Mouse (Mus musculus) hindbrain, embryonic 12.5 days (tissue): ENCODE measurements around the gene Gart. TPM values are rescaled to one million over a fixed set of nuclear protein-coding genes. Genes with fewer than 3 reads are reported as not detected.

Source experiments
- ATAC-seq: fragments of 200-750 bp; cut with Nextera tagmentation; 2 replicates; pipeline ENCODE4 v1.8.0; 2017; ENCODE audit warnings: moderate TSS enrichment; ENCODE audit not compliant: low FRiP score
- H3K27ac ChIP-seq: fragments of 300-500 bp; sonication (generic); 2 replicates; pipeline ENCODE4 v1.5.1; 2016; ENCODE audit warnings: mild to moderate bottlenecking
- H3K27me3 ChIP-seq: fragments of 300-500 bp; sonication (generic); 2 replicates; pipeline ENCODE4 v1.6.1; 2016; ENCODE audit warnings: mild to moderate bottlenecking
- H3K36me3 ChIP-seq: fragments of 300-500 bp; sonication (generic); 2 replicates; pipeline ENCODE4 v1.6.1; 2016; ENCODE audit warnings: mild to moderate bottlenecking
- H3K4me1 ChIP-seq: fragments of 300-500 bp; sonication (generic); 2 replicates; pipeline ENCODE4 v1.6.1; 2016
- H3K4me2 ChIP-seq: fragments of 300-500 bp; sonication (generic); replicated peaks from 2 replicates; pipeline ENCODE4 v1.6.1; 2016; ENCODE audit warnings: mild to moderate bottlenecking
- H3K4me3 ChIP-seq: fragments of 300-500 bp; sonication (generic); 2 replicates; pipeline ENCODE4 v1.5.1; 2016; ENCODE audit warnings: mild to moderate bottlenecking
- H3K9ac ChIP-seq: fragments of 300-500 bp; sonication (generic); 2 replicates; pipeline ENCODE4 v1.6.1; 2016; ENCODE audit warnings: mild to moderate bottlenecking, moderate library complexity
- H3K9me3 ChIP-seq: fragments of 300-500 bp; sonication (generic); replicated peaks from 2 replicates; pipeline ENCODE4 v1.6.1; 2016; ENCODE audit warnings: mild to moderate bottlenecking
- WGBS: fragments of 180-500 bp; shearing (Covaris S2); methylation state at CpG from one replicate; pipeline ENCODE4 v1.1.7; 2016; 5-methylcytosine and 5-hydroxymethylcytosine counted together
- polyA plus RNA-seq: library from polyadenylated mRNA; unstranded; fragments of >200 nt; fragmentation: Nextera tagmentation; extraction: Ambion mirVana; gene quantifications from 2 replicates; pipeline ENCODE4 v1.2.1, GENCODE M21; 2016

The Gart gene
- polyA plus RNA-seq, 1 experiment from 2014 or later, result 85.2 TPM

DNA sequence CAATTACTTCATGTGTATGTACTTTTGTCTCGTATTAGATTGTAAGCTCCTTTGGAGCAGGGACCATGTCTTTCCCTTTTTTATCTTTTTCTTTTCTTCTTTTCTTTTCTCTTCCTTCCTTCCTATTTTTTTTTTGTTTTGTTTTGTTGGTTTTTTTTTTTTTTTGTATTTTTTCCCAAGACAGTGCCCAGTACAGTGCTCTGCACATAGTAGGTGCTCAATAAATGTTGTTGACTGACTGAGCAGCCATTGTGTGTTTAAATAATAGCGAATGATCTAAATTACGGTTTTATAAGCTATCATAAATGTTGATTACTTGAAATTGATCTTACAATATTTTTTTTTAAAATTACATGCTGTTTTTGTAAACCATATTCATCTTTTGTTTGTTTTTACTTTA, 17.0 kb upstream of the Gart start:
- no peaks in the 10 kb centered on the region for H3K9me3 ChIP-seq
- no peak overlapping the region for H3K4me3 ChIP-seq
- peaks cover 85% of the 10 kb centered on the region for H3K36me3 ChIP-seq
- H3K4me1 ChIP-seq, result peaks cover 2% of the 10 kb centered on the region; the same call in 1 of the 2 replicates
- H3K27ac ChIP-seq, result no peak overlapping the region
- H3K4me2 ChIP-seq, result no peak overlapping the region
- WGBS, result 95% methylated on average over 3 of the region's 3 CpGs
- no peak for ATAC-seq
- H3K27me3 ChIP-seq, result no peaks in the 10 kb centered on the region
- no peak overlapping the region for H3K9ac ChIP-seq

DNA sequence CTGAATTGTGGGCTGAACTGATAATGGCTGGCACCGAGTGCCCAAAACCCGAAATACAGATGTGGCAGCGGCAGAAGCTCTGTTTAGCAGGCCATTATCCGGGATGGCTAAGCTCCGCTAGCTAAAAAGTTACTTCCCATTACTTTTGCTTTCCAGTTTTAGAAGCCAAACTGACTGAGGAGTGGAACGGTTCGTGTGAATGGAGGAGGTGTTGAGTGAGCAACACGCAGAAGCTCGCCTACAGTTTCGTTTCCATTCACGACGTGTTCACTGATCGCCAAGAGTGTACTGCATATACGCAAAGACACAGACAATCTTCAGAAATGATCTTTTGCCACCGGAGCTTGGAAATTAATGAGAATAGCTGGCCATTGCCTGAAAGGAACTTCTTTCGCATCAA, 15.6 kb upstream of the Gart start:
- H3K36me3 ChIP-seq, result peaks cover 90% of the 10 kb centered on the region
- H3K4me2 ChIP-seq, result no peak overlapping the region
- ATAC-seq, result no peak
- 94% methylated on average over 16 of the region's 16 CpGs for WGBS
- H3K9ac ChIP-seq, result no peak overlapping the region
- H3K9me3 ChIP-seq, result no peaks in the 10 kb centered on the region
- no peak overlapping the region for H3K4me3 ChIP-seq
- H3K27ac ChIP-seq, result no peak overlapping the region
- no peaks in the 10 kb centered on the region for H3K27me3 ChIP-seq
- H3K4me1 ChIP-seq, result peaks cover 2% of the 10 kb centered on the region; the same call in 1 of the 2 replicates

DNA sequence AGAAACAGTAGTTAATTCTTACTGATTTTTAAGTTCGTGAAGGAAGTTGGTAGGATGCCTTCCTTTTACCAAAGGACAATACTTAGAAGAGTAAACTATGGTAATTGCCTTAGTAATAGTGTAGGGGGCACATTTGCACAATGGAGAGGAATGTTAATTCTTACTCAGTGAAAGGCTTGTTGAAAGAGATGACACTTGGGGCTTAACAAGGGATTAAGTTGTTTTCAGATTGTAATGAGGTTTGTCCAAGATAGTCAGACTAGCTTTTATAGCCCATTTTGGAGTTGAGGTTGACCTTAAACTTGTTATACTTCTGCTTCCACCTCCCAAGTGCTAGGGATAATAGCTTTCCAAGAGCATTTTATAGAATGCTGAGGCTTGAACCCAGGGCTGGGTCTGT, 14.6 kb upstream of the Gart start:
- no peak overlapping the region for H3K4me3 ChIP-seq
- H3K27ac ChIP-seq, result no peak overlapping the region
- H3K9ac ChIP-seq, result no peak overlapping the region
- ATAC-seq, result no peak
- peaks cover 90% of the 10 kb centered on the region for H3K36me3 ChIP-seq
- no peak overlapping the region for H3K4me2 ChIP-seq
- no peaks in the 10 kb centered on the region for H3K27me3 ChIP-seq
- H3K4me1 ChIP-seq, result peaks cover 2% of the 10 kb centered on the region; the same call in 1 of the 2 replicates
- H3K9me3 ChIP-seq, result no peaks in the 10 kb centered on the region
- 71% methylated on average over 1 of the region's 1 CpGs for WGBS

DNA sequence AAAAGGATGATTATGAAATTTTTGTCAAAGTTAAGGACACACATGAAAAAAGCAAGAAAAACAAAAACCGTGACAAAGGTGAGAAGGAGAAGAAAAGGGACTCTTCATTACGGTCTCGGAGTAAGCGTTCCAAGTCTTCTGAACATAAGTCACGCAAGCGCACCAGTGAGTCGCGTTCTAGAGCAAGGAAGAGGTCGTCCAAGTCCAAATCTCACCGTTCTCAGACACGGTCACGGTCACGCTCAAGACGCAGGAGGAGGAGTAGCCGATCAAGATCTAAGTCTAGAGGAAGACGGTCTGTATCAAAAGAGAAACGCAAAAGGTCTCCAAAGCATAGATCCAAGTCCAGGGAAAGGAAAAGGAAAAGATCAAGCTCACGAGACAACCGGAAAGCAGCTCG, 13.0 kb upstream of the Gart start:
- no peak overlapping the region for H3K4me2 ChIP-seq

DNA sequence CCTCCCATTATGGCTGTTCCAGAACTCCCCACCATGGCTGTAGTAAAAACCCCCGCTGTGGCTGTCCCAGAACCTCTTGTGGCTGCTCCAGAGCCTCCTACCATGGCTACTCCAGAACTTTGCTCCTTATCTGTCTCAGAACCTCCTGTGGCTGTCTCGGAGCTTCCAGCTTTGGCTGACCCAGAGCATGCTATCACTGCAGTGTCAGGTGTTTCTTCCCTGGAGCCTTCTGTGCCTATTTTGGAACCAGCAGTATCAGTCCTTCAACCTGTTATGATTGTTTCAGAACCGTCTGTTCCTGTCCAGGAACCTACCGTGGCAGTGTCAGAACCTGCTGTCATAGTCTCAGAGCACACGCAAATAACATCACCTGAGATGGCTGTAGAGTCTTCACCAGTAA, 11.7 kb upstream of the Gart start:
- H3K9me3 ChIP-seq, result no peaks in the 10 kb centered on the region
- no peak overlapping the region for H3K27ac ChIP-seq
- H3K27me3 ChIP-seq, result no peaks in the 10 kb centered on the region
- H3K36me3 ChIP-seq, result peaks cover 90% of the 10 kb centered on the region
- ATAC-seq, result no peak
- no peak overlapping the region for H3K9ac ChIP-seq
- peaks cover 2% of the 10 kb centered on the region; the same call in 1 of the 2 replicates for H3K4me1 ChIP-seq
- no peak overlapping the region for H3K4me2 ChIP-seq
- H3K4me3 ChIP-seq, result no peak overlapping the region
- WGBS, result 97% methylated on average over 5 of the region's 5 CpGs

More for the DNA sequence above, 13.0 kb upstream of the Gart start:
- Histone ChIP-seq H3K27me3 (no peaks in the 10 kb centered on the region), H3K27ac (no peak overlapping the region), H3K36me3 (peaks cover 90% of the 10 kb centered on the region), H3K4me1 (peaks cover 2% of the 10 kb centered on the region; the same call in 1 of the 2 replicates), H3K4me3 (no peak overlapping the region), H3K9me3 (no peaks in the 10 kb centered on the region), H3K9ac (no peak overlapping the region)
- ATAC-seq, result no peak
- 96% methylated on average over 20 of the region's 20 CpGs for WGBS

DNA sequence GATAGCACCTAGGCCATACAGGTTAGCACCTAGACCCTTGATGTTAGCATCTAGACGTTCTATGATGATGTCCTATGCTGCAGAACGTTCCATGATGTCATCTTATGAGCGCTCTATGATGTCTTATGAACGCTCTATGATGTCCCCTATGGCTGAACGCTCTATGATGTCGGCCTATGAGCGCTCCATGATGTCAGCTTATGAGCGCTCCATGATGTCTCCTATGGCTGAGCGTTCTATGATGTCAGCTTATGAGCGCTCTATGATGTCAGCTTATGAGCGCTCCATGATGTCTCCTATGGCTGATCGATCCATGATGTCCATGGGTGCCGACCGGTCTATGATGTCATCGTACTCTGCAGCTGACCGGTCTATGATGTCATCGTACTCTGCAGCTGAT, 10.5 kb upstream of the Gart start:
- Histone ChIP-seq H3K9ac (no peak overlapping the region), H3K27ac (no peak overlapping the region), H3K27me3 (no peaks in the 10 kb centered on the region), H3K9me3 (no peaks in the 10 kb centered on the region), H3K4me3 (no peak overlapping the region), H3K4me2 (no peak overlapping the region), H3K36me3 (peaks cover 82% of the 10 kb centered on the region), H3K4me1 (peaks cover 2% of the 10 kb centered on the region; the same call in 1 of the 2 replicates)
- ATAC-seq, result 0 out of 2 replicates have a peak, but pooled peaks have one; percentile 22
- WGBS, result 97% methylated on average over 17 of the region's 17 CpGs

DNA sequence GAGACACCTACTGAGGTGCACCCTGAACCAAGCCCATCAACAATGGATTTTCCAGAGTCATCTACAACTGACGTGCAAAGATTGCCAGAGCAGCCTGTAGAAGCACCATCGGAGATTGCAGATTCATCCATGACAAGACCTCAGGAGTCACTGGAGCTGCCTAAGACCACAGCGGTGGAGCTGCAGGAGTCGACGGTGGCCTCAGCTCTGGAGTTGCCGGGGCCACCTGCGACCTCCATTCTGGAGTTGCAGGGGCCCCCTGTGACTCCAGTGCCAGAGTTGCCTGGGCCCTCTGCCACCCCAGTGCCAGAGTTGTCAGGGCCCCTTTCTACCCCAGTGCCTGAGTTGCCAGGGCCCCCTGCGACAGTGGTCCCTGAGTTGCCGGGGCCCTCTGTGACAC, 8.5 kb upstream of the Gart start:
- H3K4me1 ChIP-seq, result peaks cover 2% of the 10 kb centered on the region; the same call in 1 of the 2 replicates
- no peak overlapping the region for H3K4me2 ChIP-seq
- no peaks in the 10 kb centered on the region for H3K9me3 ChIP-seq
- peaks cover 73% of the 10 kb centered on the region for H3K36me3 ChIP-seq
- 95% methylated on average over 9 of the region's 9 CpGs for WGBS
- no peak overlapping the region for H3K9ac ChIP-seq
- no peak for ATAC-seq
- no peak overlapping the region for H3K27ac ChIP-seq
- H3K27me3 ChIP-seq, result no peaks in the 10 kb centered on the region
- H3K4me3 ChIP-seq, result no peak overlapping the region

DNA sequence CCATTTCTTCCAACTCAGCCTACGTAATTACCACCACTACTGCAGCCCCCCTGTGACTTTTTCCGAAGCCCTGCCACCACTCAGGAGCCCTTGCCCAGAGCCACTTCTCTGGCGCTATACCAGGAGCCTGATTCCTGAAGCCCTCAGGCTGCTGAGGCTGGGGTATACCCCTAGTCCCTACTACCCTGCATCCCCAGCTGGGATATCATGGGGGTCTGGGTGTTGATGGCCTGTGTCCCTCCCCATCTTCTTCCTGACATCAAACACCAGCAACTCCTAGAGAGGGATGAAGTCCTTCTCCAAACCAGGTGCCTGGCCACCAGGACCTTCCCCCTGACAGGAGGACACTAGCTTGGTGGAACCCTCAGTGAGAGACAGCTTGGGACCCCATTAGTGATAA, 5.4 kb upstream of the Gart start:
- H3K9ac ChIP-seq, result no peak overlapping the region
- H3K4me2 ChIP-seq, result no peak overlapping the region
- ATAC-seq, result no peak
- WGBS, result 95% methylated on average over 3 of the region's 3 CpGs
- H3K36me3 ChIP-seq, result peaks cover 42% of the 10 kb centered on the region
- no peaks in the 10 kb centered on the region for H3K9me3 ChIP-seq
- H3K27ac ChIP-seq, result no peak overlapping the region
- no peak overlapping the region for H3K4me3 ChIP-seq
- peaks cover 6% of the 10 kb centered on the region for H3K4me1 ChIP-seq
- H3K27me3 ChIP-seq, result no peaks in the 10 kb centered on the region

DNA sequence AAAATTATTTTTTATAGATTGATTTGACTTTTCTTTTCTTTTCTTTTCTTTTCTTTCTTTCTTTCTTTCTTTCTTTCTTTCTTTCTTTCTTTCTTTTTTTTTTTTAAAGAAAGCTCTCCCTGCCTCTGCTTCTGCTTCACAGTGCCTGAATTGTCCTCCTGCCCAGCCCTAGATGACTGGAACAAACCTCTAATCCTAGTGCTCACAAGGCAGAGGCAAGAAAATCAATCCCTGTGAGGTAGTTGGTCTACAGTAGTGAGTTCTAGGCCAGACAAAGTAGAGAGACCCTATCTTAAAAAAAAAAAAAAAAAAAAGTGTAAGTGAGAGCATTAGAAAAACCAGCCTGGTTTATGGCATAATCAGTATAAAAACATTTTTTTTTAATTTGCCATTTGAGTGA, 3.0 kb upstream of the Gart start:
- ATAC-seq, result no peak
- Histone ChIP-seq H3K9me3 (no peaks in the 10 kb centered on the region), H3K36me3 (peaks cover 18% of the 10 kb centered on the region), H3K4me3 (no peak overlapping the region), H3K9ac (no peak overlapping the region), H3K27ac (no peak overlapping the region), H3K4me2 (peak overlapping the region; percentile 22; the same call in 1 of the 2 replicates), H3K27me3 (no peaks in the 10 kb centered on the region), H3K4me1 (peaks cover 12% of the 10 kb centered on the region)

DNA sequence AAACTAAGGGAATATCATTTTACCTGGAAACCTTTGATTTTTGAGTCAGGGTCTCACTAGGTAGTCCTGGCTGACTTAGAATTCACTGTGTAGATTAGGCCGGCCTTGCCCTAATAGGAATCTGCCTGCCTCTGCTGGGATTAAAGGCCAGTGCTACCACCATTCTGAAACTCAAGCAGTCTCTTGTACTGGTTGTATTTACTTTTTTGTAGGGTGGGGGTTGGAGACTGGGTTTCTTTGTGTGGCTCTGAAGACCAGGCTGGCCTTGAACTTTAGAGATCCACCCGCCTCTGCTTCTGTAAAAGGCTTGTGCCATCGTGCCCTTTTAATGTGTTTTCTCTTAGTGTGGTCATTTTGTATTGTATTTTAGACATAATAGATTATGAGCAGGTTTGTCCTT, 2.5 kb upstream of the Gart start:
- Histone ChIP-seq H3K9me3 (no peaks in the 10 kb centered on the region), H3K27me3 (no peaks in the 10 kb centered on the region), H3K4me3 (peak overlapping the region; percentile 77), H3K4me2 (peak overlapping the region; percentile 94), H3K4me1 (peaks cover 12% of the 10 kb centered on the region), H3K27ac (no peak overlapping the region), H3K36me3 (peaks cover 16% of the 10 kb centered on the region), H3K9ac (peak overlapping the region; percentile 46)
- WGBS, result 68% methylated on average over 3 of the region's 3 CpGs
- no peak for ATAC-seq

DNA sequence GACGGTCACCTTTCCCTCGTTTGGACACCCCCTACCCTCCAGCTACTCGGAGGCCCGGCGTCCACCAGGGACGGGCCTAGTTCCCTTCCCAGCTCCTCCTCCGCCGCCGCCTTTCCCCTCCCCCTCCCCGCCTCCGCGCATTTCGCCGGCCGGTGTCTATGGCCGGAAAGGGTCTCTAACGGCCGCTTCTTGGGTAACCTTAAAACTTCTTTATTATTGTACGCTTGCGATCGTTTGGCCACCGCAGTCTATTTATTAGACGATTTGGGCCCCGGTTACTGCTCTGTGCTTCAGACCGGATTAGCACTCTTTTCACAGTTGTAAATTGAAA, 1.4 kb upstream of the Gart start:
- peak overlapping the region; percentile 99 for H3K27ac ChIP-seq
- H3K9me3 ChIP-seq, result no peaks in the 10 kb centered on the region
- peak overlapping the region; percentile 81 for H3K9ac ChIP-seq
- H3K36me3 ChIP-seq, result peaks cover 11% of the 10 kb centered on the region
- no peaks in the 10 kb centered on the region for H3K27me3 ChIP-seq
- H3K4me2 ChIP-seq, result peak overlapping the region; percentile 94
- peak; percentile 69 for ATAC-seq
- WGBS, result under 1% methylated on average over 25 of the region's 25 CpGs
- peak overlapping the region; percentile 77 for H3K4me3 ChIP-seq
- peaks cover 12% of the 10 kb centered on the region for H3K4me1 ChIP-seq

DNA sequence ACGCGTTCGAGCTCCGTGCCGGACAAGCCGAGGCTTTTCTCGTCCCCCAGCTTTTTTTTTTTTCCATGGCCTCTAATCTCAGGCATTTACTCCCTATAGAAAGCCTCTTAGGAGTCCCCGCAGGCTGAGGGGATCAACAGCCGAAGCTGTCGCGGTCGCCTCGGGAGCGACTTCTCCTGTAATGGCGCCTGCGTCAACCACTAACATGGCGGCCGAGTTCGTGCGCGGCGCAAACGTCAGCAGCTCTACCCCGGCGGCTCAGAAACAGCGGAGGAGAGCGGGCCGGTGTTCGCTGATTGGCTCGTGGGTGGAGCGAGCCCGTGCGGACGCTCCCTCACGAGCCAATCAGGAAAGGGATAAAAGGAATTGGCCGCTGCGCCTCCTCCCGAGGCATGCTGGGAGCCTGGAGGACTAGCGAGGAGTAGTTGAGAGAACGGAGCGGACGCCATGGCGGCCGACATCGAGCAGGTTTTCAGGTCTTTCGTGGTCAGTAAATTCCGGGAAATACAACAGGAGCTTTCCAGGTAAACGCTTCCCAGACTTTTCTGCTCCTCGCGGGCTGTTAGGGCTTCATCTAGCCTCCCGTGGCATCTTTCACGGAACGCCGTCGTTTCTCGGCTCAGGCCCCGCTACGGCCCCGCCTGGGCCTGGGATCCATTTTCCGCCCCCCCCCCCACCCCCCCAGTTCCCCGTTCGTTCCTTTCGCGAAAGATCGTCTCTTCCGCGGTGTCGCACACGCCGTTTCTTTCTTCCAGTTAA, 888 bp upstream of the Gart start, which contains the start of gene Son:
TSS of gene Son (plus strand) at position 46 of the 759 bp plus-strand sequence.
- no peaks in the 10 kb centered on the region for H3K27me3 ChIP-seq
- H3K27ac ChIP-seq, result peak within 1 kb of the TSS; percentile 99
- H3K9me3 ChIP-seq, result no peaks in the 10 kb centered on the region
- peaks cover 13% of the 10 kb centered on the region for H3K36me3 ChIP-seq
- peak within 1 kb of the TSS; percentile 82 for H3K9ac ChIP-seq
- WGBS, result under 1% methylated on average over 70 of the region's 70 CpGs
- peak within 1 kb of the TSS; percentile 77 for H3K4me3 ChIP-seq
- H3K4me1 ChIP-seq, result peaks cover 12% of the 10 kb centered on the region
- peak; percentile 97 for ATAC-seq
- H3K4me2 ChIP-seq, result peak within 1 kb of the TSS; percentile 94
